Mouse (Mus musculus) CH12.LX (cell line): ENCODE data around the gene Tlcd1. TPM values are rescaled to one million over a fixed set of nuclear protein-coding genes. Genes with fewer than 3 reads are reported as not detected.

Experiments used
- DNase-seq: peaks from one replicate; pipeline ENCODE4 v3.0.0-alpha.2; 2013; ENCODE audit errors: extremely low read depth
- H3K27ac ChIP-seq: 2 replicates; pipeline ENCODE4 v1.5.1; 2012; ENCODE audit warnings: low read depth, mild to moderate bottlenecking, control low read depth, moderate library complexity; ENCODE audit not compliant: insufficient read depth
- H3K27me3 ChIP-seq: replicated peaks from 2 replicates; pipeline ENCODE3; 2012; ENCODE audit warnings: inconsistent platforms
- H3K36me3 ChIP-seq, 2 experiments: replicated peaks in 1 of 2; 2 replicates each; pipeline versions ENCODE3 to v1.6.1; 2012; ENCODE audit warnings: inconsistent platforms in 1 of 2, low read length in 1 of 2, mild to moderate bottlenecking in 1 of 2, mixed read lengths in 1 of 2, moderate library complexity in 1 of 2; ENCODE audit not compliant: control insufficient read depth in 1 of 2, insufficient read depth in 1 of 2
- H3K4me1 ChIP-seq, 2 experiments: 2 replicates each; pipeline ENCODE4 v1.6.1; 2012; ENCODE audit warnings: inconsistent platforms in 1 of 2, moderate library complexity in 1 of 2; ENCODE audit not compliant: insufficient read depth in 2 of 2, control insufficient read depth in 1 of 2
- H3K4me2 ChIP-seq: 2 replicates; pipeline ENCODE4 v1.6.1; 2012; ENCODE audit warnings: low read depth, mild to moderate bottlenecking, control low read depth; ENCODE audit not compliant: poor library complexity, insufficient read depth, severe bottlenecking
- H3K4me3 ChIP-seq, 3 experiments: fragments of 150-350 bp in 1 of 3; sonication (generic) in 1 of 3; replicated peaks in 1 of 3; 2 replicates each; pipeline versions ENCODE3 to v1.5.1; 2011 to 2012; ENCODE audit warnings: low read depth in 2 of 3, low read length in 2 of 3, mild to moderate bottlenecking in 2 of 3, moderate library complexity in 2 of 3, control low read depth in 1 of 3, improper control_type of control experiment in 1 of 3, inconsistent platforms in 1 of 3, mixed read lengths in 1 of 3; ENCODE audit not compliant: poor library complexity in 1 of 3
- H3K79me2 ChIP-seq: replicated peaks from 2 replicates; pipeline ENCODE4 v1.6.1; 2012; ENCODE audit warnings: mild to moderate bottlenecking, moderate library complexity; ENCODE audit not compliant: control insufficient read depth, poor library complexity, insufficient read depth, severe bottlenecking; ENCODE audit errors: extremely low read depth
- H3K9ac ChIP-seq: 2 replicates; pipeline ENCODE4 v1.6.1; 2012; ENCODE audit warnings: low read depth, mild to moderate bottlenecking, control low read depth, moderate library complexity; ENCODE audit not compliant: insufficient read depth
- H3K9me3 ChIP-seq: replicated peaks from 2 replicates; pipeline ENCODE3; 2012; ENCODE audit warnings: low read length, inconsistent platforms, mixed read lengths
- CHD1 ChIP-seq: IDR thresholded peaks from 2 replicates; pipeline ENCODE4 v1.6.1; 2012; ENCODE audit warnings: low read depth, low read length, improper control_type of control experiment, inconsistent platforms
- CHD2 ChIP-seq: IDR thresholded peaks from 2 replicates; pipeline ENCODE4 v1.6.1; 2011; ENCODE audit warnings: low read length, improper control_type of control experiment
- CTCF ChIP-seq, 2 experiments: IDR thresholded peaks in 1 of 2; conservative IDR thresholded peaks in 1 of 2; 2 replicates each; pipeline ENCODE4 v1.5.1; 2011 to 2012; ENCODE audit warnings: low read depth in 2 of 2, low read length in 2 of 2, improper control_type of control experiment in 1 of 2, inconsistent platforms in 1 of 2, mild to moderate bottlenecking in 1 of 2, moderate library complexity in 1 of 2
- E2F4 ChIP-seq: IDR thresholded peaks from 2 replicates; pipeline ENCODE4 v1.6.1; 2011; ENCODE audit warnings: low read depth, low read length, improper control_type of control experiment; ENCODE audit not compliant: insufficient replicate concordance
- EP300 ChIP-seq: IDR thresholded peaks from 2 replicates; pipeline ENCODE4 v1.6.1; 2011; ENCODE audit warnings: low read length, improper control_type of control experiment
- ETS1 ChIP-seq: conservative IDR thresholded peaks from 2 replicates; pipeline ENCODE4 v1.6.1; 2012; ENCODE audit warnings: low read depth, mild to moderate bottlenecking, inconsistent platforms, low read length, improper control_type of control experiment, moderate library complexity
- HCFC1 ChIP-seq: IDR thresholded peaks from 2 replicates; pipeline ENCODE4 v1.6.1; 2012; ENCODE audit warnings: low read depth, mild to moderate bottlenecking, inconsistent platforms, low read length, improper control_type of control experiment
- IRF4 ChIP-seq: IDR thresholded peaks from 2 replicates; pipeline ENCODE4 v1.6.1; 2014; ENCODE audit warnings: low read depth, mild to moderate bottlenecking, inconsistent platforms, low read length, improper control_type of control experiment
- JUN ChIP-seq: IDR thresholded peaks from 2 replicates; pipeline ENCODE4 v1.6.1; 2011; ENCODE audit warnings: low read depth, mild to moderate bottlenecking, low read length, improper control_type of control experiment, moderate library complexity; ENCODE audit not compliant: insufficient read depth
- JUND ChIP-seq: conservative IDR thresholded peaks from 2 replicates; pipeline ENCODE4 v1.6.1; 2011; ENCODE audit warnings: low read depth, low read length, improper control_type of control experiment
- KAT2A ChIP-seq: IDR thresholded peaks from 2 replicates; pipeline ENCODE4 v1.6.1; 2012; ENCODE audit warnings: low read length, improper control_type of control experiment, inconsistent platforms; ENCODE audit not compliant: insufficient replicate concordance
- MAFK ChIP-seq: IDR thresholded peaks from 2 replicates; pipeline ENCODE4 v1.6.1; 2011; ENCODE audit warnings: low read length, improper control_type of control experiment; ENCODE audit not compliant: insufficient replicate concordance
- MAX ChIP-seq: IDR thresholded peaks from 2 replicates; pipeline ENCODE4 v1.6.1; 2011; ENCODE audit warnings: low read length, improper control_type of control experiment
- MAZ ChIP-seq: IDR thresholded peaks from 2 replicates; pipeline ENCODE4 v1.6.1; 2012; ENCODE audit warnings: low read depth, mild to moderate bottlenecking, inconsistent platforms, low read length, improper control_type of control experiment, moderate library complexity
- MEF2A ChIP-seq: IDR thresholded peaks from 2 replicates; pipeline ENCODE4 v1.6.1; 2014; ENCODE audit warnings: low read depth, mild to moderate bottlenecking, inconsistent platforms, low read length, improper control_type of control experiment, borderline replicate concordance
- MXI1 ChIP-seq: IDR thresholded peaks from 2 replicates; pipeline ENCODE4 v1.6.1; 2011; ENCODE audit warnings: mild to moderate bottlenecking, low read depth, low read length, improper control_type of control experiment
- MYC ChIP-seq: IDR thresholded peaks from 2 replicates; pipeline ENCODE4 v1.6.1; 2011; ENCODE audit warnings: low read depth, mild to moderate bottlenecking, improper control_type of control experiment, low read length
- PAX5 ChIP-seq: IDR thresholded peaks from 2 replicates; pipeline ENCODE4 v1.6.1; 2012; ENCODE audit warnings: low read length, inconsistent platforms, mixed read lengths
- POLR2A ChIP-seq: IDR thresholded peaks from 2 replicates; pipeline ENCODE4 v1.6.1; 2011; ENCODE audit warnings: low read depth, mild to moderate bottlenecking, improper control_type of control experiment, low read length
- POLR2AphosphoS2 ChIP-seq: IDR thresholded peaks from 2 replicates; pipeline ENCODE4 v1.6.1; 2011; ENCODE audit warnings: low read depth, low read length, improper control_type of control experiment
- SIN3A ChIP-seq: IDR thresholded peaks from 2 replicates; pipeline ENCODE4 v1.6.1; 2012; ENCODE audit warnings: low read length, improper control_type of control experiment, inconsistent platforms
- SMC3 ChIP-seq: IDR thresholded peaks from 2 replicates; pipeline ENCODE4 v1.6.1; 2011; ENCODE audit warnings: low read depth, low read length, improper control_type of control experiment
- TBP ChIP-seq: conservative IDR thresholded peaks from 2 replicates; pipeline ENCODE4 v1.6.1; 2011; ENCODE audit warnings: low read depth, low read length, improper control_type of control experiment
- TCF12 ChIP-seq: IDR thresholded peaks from 2 replicates; pipeline ENCODE4 v1.6.1; 2014; ENCODE audit warnings: low read depth, mild to moderate bottlenecking, inconsistent platforms, low read length, improper control_type of control experiment
- USF2 ChIP-seq: conservative IDR thresholded peaks from 2 replicates; pipeline ENCODE4 v1.6.1; 2011; ENCODE audit warnings: low read depth, low read length, improper control_type of control experiment
- ZC3H11A ChIP-seq: IDR thresholded peaks from 2 replicates; pipeline ENCODE4 v1.6.1; 2012; ENCODE audit warnings: low read depth, mild to moderate bottlenecking, inconsistent platforms, low read length, improper control_type of control experiment
- ZKSCAN1 ChIP-seq: IDR thresholded peaks from 2 replicates; pipeline ENCODE4 v1.6.1; 2012; ENCODE audit warnings: low read depth, inconsistent platforms, low read length, improper control_type of control experiment, borderline replicate concordance
- ZNF384 ChIP-seq: IDR thresholded peaks from 2 replicates; pipeline ENCODE4 v1.6.1; 2012; ENCODE audit warnings: low read depth, low read length, improper control_type of control experiment, inconsistent platforms
- dilution Hi-C: fragments of 300-500 bp; cut with MboI; formaldehyde crosslinking; loops from 2 replicates; pipeline ENCODE4 v1.14.3; 2020; ENCODE audit warnings: low sequenced_read_pairs; ENCODE audit not compliant: extremely low pct_unique_long_range_greater_than_20kb, extremely low pct_ligation_motif_present
- in situ Hi-C: fragments of 300-500 bp; cut with MboI; formaldehyde crosslinking; loops from 3 replicates; pipeline ENCODE4 v1.14.3; 2019; ENCODE audit warnings: low sequenced_read_pairs, low pct_ligation_motif_present, low pct_unique_long_range_greater_than_20kb, mixed read lengths
- polyA plus RNA-seq: library from polyadenylated mRNA; unstranded; fragments of >175 nt; gene quantifications from 2 replicates; pipeline ENCODE4 v1.2.1, GENCODE M21; 2012; ENCODE audit warnings: low read depth; ENCODE audit not compliant: insufficient read length
- total RNA-seq, 2 experiments: library from RNA; depleted of rRNA; stranded (reverse); fragments of 300-350 nt in 1 of 2; fragments of >200 nt in 1 of 2; gene quantifications; 2 replicates each; pipeline ENCODE4 v1.2.3; 2012 to 2014

The Tlcd1 gene
- total and polyA plus RNA-seq, 3 experiments, result 15.6 to 20.3 (median 16.4) TPM

DNA sequence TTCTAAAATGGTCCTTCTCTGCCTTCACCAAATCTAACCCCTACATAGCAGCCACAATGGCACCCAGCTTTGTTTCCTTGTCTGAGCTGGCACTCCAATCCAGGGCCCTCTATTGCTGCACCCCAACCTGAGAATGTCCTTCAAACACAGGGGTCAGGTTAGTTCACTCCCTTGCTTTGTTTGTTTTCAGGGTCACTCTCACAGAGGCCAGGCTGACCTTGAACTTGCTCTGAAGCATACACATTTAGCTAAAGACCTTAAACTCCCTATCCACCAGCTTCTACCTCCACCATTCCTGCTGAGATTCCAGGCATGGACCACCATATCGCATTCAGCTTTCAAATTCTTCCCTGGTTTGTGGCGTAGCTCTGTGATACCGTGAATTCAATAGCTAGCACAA is 2.0 kb upstream of the Tlcd1 start:
- TF ChIP-seq MXI1 (no peak), JUND (no peak), SIN3A (no peak), E2F4 (no peak), PAX5 (no peak), MYC (no peak), POLR2A (no peak), TBP (no peak), MAZ (no peak), SMC3 (no peak), MAFK (no peak), ZC3H11A (no peak), MAX (no peak)
- no peak overlapping the region for H3K4me2 ChIP-seq
- H3K4me1 ChIP-seq, result peaks cover under 1 to 60% of the 10 kb centered on the region in 2 experiments
- peaks cover 2% of the 10 kb centered on the region; the same call in 1 of the 2 replicates for H3K79me2 ChIP-seq
- H3K9me3 ChIP-seq, result peaks cover 2% of the 10 kb centered on the region
- dilution Hi-C loops, result no loop called here
- H3K36me3 ChIP-seq, result peaks cover 3 to 32% of the 10 kb centered on the region in 2 experiments
- H3K27ac ChIP-seq, result no peak overlapping the region
- no peaks in the 10 kb centered on the region for H3K27me3 ChIP-seq
- no peak overlapping the region for H3K9ac ChIP-seq
- in situ Hi-C loops, result loop anchor here (10.0 kb wide), 1 partner anchor 150 kb away; no protein-coding TSS in a partner anchor
- no peak overlapping the region for H3K4me3 ChIP-seq
- DNase-seq, result no peak

DNA sequence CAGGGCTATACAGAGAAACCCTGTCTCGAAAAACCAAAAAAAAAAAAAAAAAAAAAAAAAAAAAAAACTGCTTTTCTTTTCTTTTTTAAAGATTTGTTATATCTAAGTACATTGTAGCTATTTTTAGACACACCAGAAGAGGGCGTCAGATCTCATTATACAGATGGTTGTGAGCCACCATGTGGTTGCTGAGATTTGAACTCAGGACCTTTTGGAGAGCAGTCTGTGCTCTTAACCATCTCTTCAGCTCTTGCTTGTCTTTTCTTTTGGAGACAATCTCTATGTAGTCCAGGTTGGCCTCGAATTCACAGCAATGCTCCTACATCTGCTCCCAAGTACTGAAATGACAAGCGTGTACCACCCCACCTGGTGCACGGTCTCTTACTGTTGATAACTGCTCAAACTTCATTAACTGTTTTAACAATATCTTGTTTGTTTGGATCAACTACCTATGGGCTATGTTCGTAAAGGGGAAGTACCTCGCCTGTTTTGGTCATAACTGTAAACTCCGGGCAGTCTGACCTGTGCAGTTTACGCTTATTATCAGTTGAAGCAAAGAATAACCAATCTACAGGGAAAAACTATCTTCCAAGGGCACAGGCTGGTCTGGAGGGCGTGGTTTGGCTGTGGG is 625 bp upstream of the Tlcd1 start:
- Histone ChIP-seq H3K9me3 (peaks cover 2% of the 10 kb centered on the region), H3K4me3 (peak overlapping the region; percentile 65 to 72 (median 66)), H3K9ac (no peak overlapping the region), H3K4me1 (peaks cover 7 to 64% of the 10 kb centered on the region in 2 experiments)
- TF ChIP-seq SIN3A (no peak), E2F4 (0 out of 2 replicates have a peak, but pooled peaks have one; percentile 13), ETS1 (peak; percentile 53), MXI1 (peak; percentile 67), KAT2A (no peak), CHD2 (no peak), SMC3 (peak; percentile 27), MAZ (no peak), JUND (peak; percentile 80), POLR2AphosphoS2 (no peak), JUN (peak; percentile 51; the same call in 1 of the 2 replicates), IRF4 (peak; percentile 85), POLR2A (no peak), ZKSCAN1 (no peak), ZC3H11A (no peak), MEF2A (peak; percentile 95), USF2 (no peak), MAX (peak; percentile 77), CHD1 (no peak), CTCF (conservative IDR thresholded peaks at IDR 0.05 in 1 of 2, IDR thresholded peaks at IDR 0.05 in 1 of 2; ENCODE audit: low read depth in 2 of 2, low read length in 2 of 2) (peak; percentile 10 to 66; a peak in 2 of 4 replicates), EP300 (peak; percentile 56; the same call in 1 of the 2 replicates), MYC (peak; percentile 95), TCF12 (peak; percentile 42; the same call in 1 of the 2 replicates), HCFC1 (no peak; the same call in 1 of the 2 replicates), ZNF384 (peak; percentile 79)
- TF ChIP-seq, all 38 proteins: peak for 14
- dilution Hi-C loops, result no loop called here
- no peaks in the 10 kb centered on the region for H3K27me3 ChIP-seq
- in situ Hi-C loops, result loop anchor here (5.0 to 10.0 kb wide), 3 partner anchors 119 to 349 kb away; no protein-coding TSS in a partner anchor
- DNase-seq, result peak; percentile 74
- H3K79me2 ChIP-seq, result peaks cover 15% of the 10 kb centered on the region
- peak overlapping the region; percentile 73 for H3K4me2 ChIP-seq
- H3K27ac ChIP-seq, result peak overlapping the region; percentile 94
- H3K36me3 ChIP-seq, result peaks cover 17 to 39% of the 10 kb centered on the region in 2 experiments
